Mouse (Mus musculus) limb, embryonic 12.5 days (tissue): ENCODE data around the gene Olfr992. TPM values are rescaled to one million over a fixed set of nuclear protein-coding genes. Genes with fewer than 3 reads are reported as not detected.
"Not testable (repeated sequence)": the region's sequence is repeated elsewhere in the genome, so short reads cannot be mapped to it uniquely, and the experiment has no call there.

ENCODE experiments used
- ATAC-seq: fragments of 200-750 bp; cut with Nextera tagmentation; 2 replicates; pipeline ENCODE4 v1.8.0; 2017; ENCODE audit warnings: low read depth, moderate TSS enrichment; ENCODE audit not compliant: insufficient number of reproducible peaks, insufficient read depth, low FRiP score, low TSS enrichment
- H3K27ac ChIP-seq: fragments of 300-500 bp; sonication (generic); 2 replicates; pipeline ENCODE4 v1.5.1; 2016; ENCODE audit warnings: mild to moderate bottlenecking, moderate library complexity
- H3K27me3 ChIP-seq: fragments of 300-500 bp; sonication (generic); 2 replicates; pipeline ENCODE4 v1.6.1; 2016; ENCODE audit warnings: mild to moderate bottlenecking, moderate library complexity
- H3K36me3 ChIP-seq: fragments of 300-500 bp; sonication (generic); 2 replicates; pipeline ENCODE4 v1.6.1; 2016; ENCODE audit warnings: mild to moderate bottlenecking, moderate library complexity
- H3K4me1 ChIP-seq: fragments of 300-500 bp; sonication (generic); replicated peaks from 2 replicates; pipeline ENCODE4 v1.6.1; 2016
- H3K4me2 ChIP-seq: fragments of 300-500 bp; sonication (generic); 2 replicates; pipeline ENCODE4 v1.6.1; 2016; ENCODE audit warnings: mild to moderate bottlenecking, moderate library complexity
- H3K4me3 ChIP-seq: fragments of 300-500 bp; sonication (generic); replicated peaks from 2 replicates; pipeline ENCODE4 v1.5.1; 2016; ENCODE audit warnings: mild to moderate bottlenecking
- H3K9ac ChIP-seq: fragments of 300-500 bp; sonication (generic); replicated peaks from 2 replicates; pipeline ENCODE4 v1.6.1; 2016; ENCODE audit warnings: mild to moderate bottlenecking, moderate library complexity
- H3K9me3 ChIP-seq: fragments of 300-500 bp; sonication (generic); 2 replicates; pipeline ENCODE4 v1.6.1; 2016; ENCODE audit warnings: mild to moderate bottlenecking, moderate library complexity
- WGBS: fragments of 180-500 bp; shearing (Covaris S2); methylation state at CpG from one replicate; pipeline ENCODE4 v1.1.7; 2016; 5-methylcytosine and 5-hydroxymethylcytosine counted together
- polyA plus RNA-seq: library from polyadenylated mRNA; unstranded; fragments of >200 nt; fragmentation: Nextera tagmentation; extraction: Ambion mirVana; gene quantifications from 2 replicates; pipeline ENCODE4 v1.2.1, GENCODE M21; 2016

The Olfr992 gene
- not detected in 2 replicates for polyA plus RNA-seq

DNA sequence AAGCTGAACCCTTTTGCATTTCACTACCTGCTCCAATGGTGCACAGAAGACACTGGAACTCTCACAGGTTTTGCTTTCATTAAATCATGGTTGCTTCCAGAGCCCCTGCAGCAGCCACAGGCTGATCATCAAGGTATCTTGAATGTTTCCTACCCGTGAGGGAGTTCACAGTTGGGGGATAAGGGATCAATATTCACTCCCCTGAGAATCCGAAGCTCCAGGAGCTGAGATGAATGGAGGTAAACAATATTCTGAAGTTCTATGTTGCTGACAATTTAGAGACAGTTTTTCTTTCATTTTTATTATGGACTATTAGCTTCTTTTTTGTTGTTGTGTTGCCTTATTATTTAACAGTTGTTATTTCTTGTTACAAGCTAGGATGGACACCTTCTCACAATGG is at the start of gene Olfr992:
Olfr992 (minus strand) TSS at position 101 of the 400 bp plus-strand sequence.
- no peaks in the 10 kb centered on the region for H3K27me3 ChIP-seq
- WGBS, result 58% methylated on average over 2 of the region's 2 CpGs
- H3K36me3 ChIP-seq, result no peaks in the 10 kb centered on the region
- H3K9ac ChIP-seq, result no peak within 1 kb of the TSS
- no peak within 1 kb of the TSS for H3K27ac ChIP-seq
- H3K4me1 ChIP-seq, result no peaks in the 10 kb centered on the region
- no peaks in the 10 kb centered on the region for H3K9me3 ChIP-seq
- no peak within 1 kb of the TSS for H3K4me2 ChIP-seq
- H3K4me3 ChIP-seq, result no peak within 1 kb of the TSS
- no peak for ATAC-seq

DNA sequence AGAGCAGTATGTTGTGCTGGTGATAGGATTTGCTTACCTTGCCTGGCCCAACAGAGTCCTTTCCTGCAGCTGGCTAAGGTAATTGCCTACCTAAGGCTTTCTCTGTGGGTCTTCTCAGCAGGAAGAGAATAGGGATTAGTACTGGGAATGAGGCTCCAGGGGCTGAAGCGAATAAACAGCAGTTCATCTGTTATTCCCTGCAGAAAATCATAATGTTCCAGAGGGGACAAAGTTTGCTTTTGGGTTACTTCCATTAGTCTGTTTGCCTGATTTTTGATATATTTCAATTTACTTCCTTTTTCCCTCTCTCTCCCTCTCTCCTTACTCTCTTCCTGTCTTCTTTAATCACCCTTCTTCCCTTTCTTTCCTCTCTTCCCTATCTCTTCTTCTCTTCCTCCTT is 34.3 kb upstream of the Olfr992 start, which contains the start of gene Olfr995:
Olfr995 (minus strand) TSS at position 101 of the 400 bp plus-strand sequence.
- Histone ChIP-seq H3K27ac (no peak within 1 kb of the TSS), H3K4me1 (no peaks in the 10 kb centered on the region), H3K4me3 (no peak within 1 kb of the TSS), H3K9ac (no peak within 1 kb of the TSS), H3K9me3 (no peaks in the 10 kb centered on the region), H3K27me3 (no peaks in the 10 kb centered on the region), H3K36me3 (no peaks in the 10 kb centered on the region), H3K4me2 (no peak within 1 kb of the TSS)
- ATAC-seq, result no peak
- 21% methylated on average over 1 of the region's 1 CpGs for WGBS

DNA sequence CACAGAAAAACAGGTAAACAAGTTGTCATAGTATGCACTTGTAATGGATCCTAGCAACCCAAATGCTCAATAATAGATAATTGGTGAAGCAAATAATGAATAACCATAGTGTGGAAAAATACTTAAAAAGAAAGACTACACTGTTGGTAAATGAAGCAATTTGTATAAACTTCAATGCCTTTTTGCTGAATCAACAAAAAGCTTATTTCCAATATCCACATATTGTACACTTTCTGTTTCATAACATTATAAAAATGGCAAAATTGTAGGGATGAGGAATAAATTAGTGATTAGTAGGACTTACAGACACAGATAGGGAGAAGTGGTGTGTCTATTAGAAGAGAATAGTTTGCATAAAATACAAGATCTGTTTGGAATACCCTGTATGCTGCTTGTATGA is 33.3 kb upstream of the Olfr992 start:
- H3K27ac ChIP-seq, result no peak overlapping the region
- H3K4me2 ChIP-seq, result no peak overlapping the region
- no peaks in the 10 kb centered on the region for H3K4me1 ChIP-seq
- H3K4me3 ChIP-seq, result no peak overlapping the region
- H3K9ac ChIP-seq, result no peak overlapping the region
- H3K9me3 ChIP-seq, result no peaks in the 10 kb centered on the region
- no peak for ATAC-seq
- H3K27me3 ChIP-seq, result no peaks in the 10 kb centered on the region
- H3K36me3 ChIP-seq, result no peaks in the 10 kb centered on the region

DNA sequence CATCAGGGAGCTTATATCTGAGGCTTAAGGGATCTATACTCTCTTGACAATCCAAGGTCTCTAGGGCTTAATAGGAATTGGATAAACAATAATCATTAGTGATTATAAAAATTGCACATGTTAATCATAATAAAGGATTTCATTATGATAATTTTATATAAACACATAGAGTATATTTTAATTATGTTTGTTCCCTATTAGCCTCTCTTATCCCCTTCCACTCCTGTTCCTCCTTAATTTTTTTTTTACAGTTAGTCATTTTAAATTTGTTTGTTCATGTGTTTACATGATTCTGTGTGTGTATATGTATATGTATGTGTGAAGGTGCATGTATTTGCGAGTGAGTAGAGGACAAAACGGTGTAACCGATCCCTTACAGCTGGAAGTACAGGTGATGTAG is 27.1 kb upstream of the Olfr992 start, which contains the start of gene Olfr994:
Olfr994 (minus strand) TSS at position 101 of the 400 bp plus-strand sequence.
- H3K4me3 ChIP-seq, result no peak within 1 kb of the TSS
- WGBS, result 86% methylated on average over 3 of the region's 3 CpGs
- no peak within 1 kb of the TSS for H3K9ac ChIP-seq
- H3K4me2 ChIP-seq, result no peak within 1 kb of the TSS
- no peaks in the 10 kb centered on the region for H3K4me1 ChIP-seq
- H3K36me3 ChIP-seq, result no peaks in the 10 kb centered on the region
- H3K27ac ChIP-seq, result no peak within 1 kb of the TSS
- H3K9me3 ChIP-seq, result no peaks in the 10 kb centered on the region
- ATAC-seq, result no peak
- no peaks in the 10 kb centered on the region for H3K27me3 ChIP-seq

DNA sequence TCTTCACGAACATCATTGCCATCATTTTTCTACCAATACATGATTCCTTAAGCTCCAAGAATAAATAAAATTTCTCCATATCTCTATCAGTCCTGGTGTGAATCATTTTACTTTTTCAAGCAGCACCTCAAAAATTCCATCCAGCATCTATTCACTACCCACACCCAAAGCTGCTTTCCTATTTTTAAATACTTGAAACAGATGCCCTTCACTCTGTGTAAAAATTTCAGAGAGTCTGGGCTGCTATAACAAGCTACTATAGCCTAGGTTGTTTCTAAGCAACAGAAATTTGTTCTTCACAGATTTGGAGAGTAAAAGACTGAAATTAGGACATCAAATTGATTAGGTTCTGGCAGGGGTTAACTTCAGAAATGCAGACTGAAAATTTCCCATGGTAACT is 16.6 kb upstream of the Olfr992 start:
- Histone ChIP-seq H3K4me1 (no peaks in the 10 kb centered on the region), H3K36me3 (no peaks in the 10 kb centered on the region), H3K27ac (no peak overlapping the region), H3K4me3 (no peak overlapping the region), H3K4me2 (no peak overlapping the region), H3K9ac (no peak overlapping the region), H3K27me3 (no peaks in the 10 kb centered on the region), H3K9me3 (no peaks in the 10 kb centered on the region)
- no peak for ATAC-seq
- WGBS, result 71% methylated on average over 1 of the region's 1 CpGs

DNA sequence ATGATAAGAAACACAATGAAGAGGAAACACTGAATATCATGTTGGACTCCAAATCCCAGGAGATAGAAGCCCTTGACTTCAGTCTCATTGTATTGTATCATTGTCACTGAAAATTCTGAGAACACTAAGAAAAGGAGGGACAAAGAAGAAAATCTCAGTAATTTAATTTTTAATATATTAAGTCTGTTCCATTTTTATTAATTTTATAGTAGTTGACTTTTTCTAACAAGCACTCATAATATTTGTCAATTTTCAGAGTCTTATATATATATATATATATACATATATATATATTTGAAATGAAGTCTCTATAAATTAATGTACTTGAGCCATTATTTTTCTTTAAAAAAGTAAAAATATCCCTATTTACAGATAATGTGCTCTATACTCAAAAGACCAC is 5.5 kb upstream of the Olfr992 start, which contains the start of gene Olfr993:
Olfr993 (minus strand) TSS at position 101 of the 400 bp plus-strand sequence.
- H3K9ac ChIP-seq, result no peak within 1 kb of the TSS
- no peaks in the 10 kb centered on the region for H3K4me1 ChIP-seq
- H3K4me2 ChIP-seq, result no peak within 1 kb of the TSS
- H3K4me3 ChIP-seq, result no peak within 1 kb of the TSS
- ATAC-seq, result no peak
- H3K36me3 ChIP-seq, result no peaks in the 10 kb centered on the region
- no peaks in the 10 kb centered on the region for H3K27me3 ChIP-seq
- H3K27ac ChIP-seq, result no peak within 1 kb of the TSS
- no peaks in the 10 kb centered on the region for H3K9me3 ChIP-seq

DNA sequence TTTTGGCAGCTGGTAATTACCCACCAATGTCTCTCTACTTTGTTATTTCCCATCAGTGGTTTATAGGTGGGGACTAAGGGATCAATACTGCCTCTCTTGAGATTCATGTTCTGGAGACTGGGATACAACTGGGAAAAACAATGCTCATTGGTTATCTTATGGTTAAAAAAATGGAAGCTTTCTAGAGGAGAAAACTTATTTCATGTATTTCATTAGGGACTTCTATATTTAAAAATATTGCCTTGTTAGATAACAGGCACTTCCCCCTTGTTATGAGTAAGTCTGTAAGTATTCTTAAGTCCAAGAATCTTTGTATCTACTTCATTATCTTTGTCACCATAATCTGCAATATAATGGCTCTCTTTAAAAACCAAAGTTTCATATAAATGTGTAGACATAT is 46.1 kb downstream of the Olfr992 start, which contains the start of gene Olfr988:
Olfr988 (minus strand) TSS at position 101 of the 400 bp plus-strand sequence.
- H3K4me1 ChIP-seq, H3K27me3 ChIP-seq, ATAC-seq, H3K36me3 ChIP-seq, H3K27ac ChIP-seq, H3K4me3 ChIP-seq, H3K9me3 ChIP-seq, H3K9ac ChIP-seq, H3K4me2 ChIP-seq: not testable (repeated sequence)

Other genes with a start within 250 kb of the Olfr992 start
- 0.45 and 0.46 TPM in 2 replicates for gene Lrrc55, start 212.3 kb downstream of the Olfr992 start, polyA plus RNA-seq
- not detected in 2 replicates for gene Olfr987, start 70.2 kb downstream of the Olfr992 start, polyA plus RNA-seq
- not detected in 2 replicates for gene Olfr988, start 46.2 kb downstream of the Olfr992 start, polyA plus RNA-seq
- gene Olfr993, start 5.4 kb upstream of the Olfr992 start, polyA plus RNA-seq, result not detected in 2 replicates
- gene Olfr994, start 27.0 kb upstream of the Olfr992 start, polyA plus RNA-seq, result not detected in 2 replicates
- not detected in 2 replicates for gene Olfr995, start 34.2 kb upstream of the Olfr992 start, polyA plus RNA-seq
- gene 4833423E24Rik, start 109.6 kb upstream of the Olfr992 start, polyA plus RNA-seq, result not detected in 2 replicates
- gene Olfr996, start 169.7 kb upstream of the Olfr992 start, polyA plus RNA-seq, result not detected in 2 replicates
- not detected in 2 replicates for gene Olfr998, start 179.5 kb upstream of the Olfr992 start, polyA plus RNA-seq
- not detected in 2 replicates for gene Olfr1000, start 202.4 kb upstream of the Olfr992 start, polyA plus RNA-seq
- gene Olfr1002, start 241.2 kb upstream of the Olfr992 start, polyA plus RNA-seq, result not detected in 2 replicates